8 mouse cellular contexts compared by ENCODE assay signal in genomic region chr19:53329992-53330381, GRCm38 (mm10). TPM values are rescaled to one million over a fixed set of nuclear protein-coding genes. Genes with fewer than 3 reads are reported as not detected.
A peak's percentile ranks its signal among the peaks of the same experiment; 100 is the strongest.
DNase-seq lines count a peak whose midpoint lies in the region; ATAC-seq lines count a peak whose summit lies in the region.

No protein-coding gene starts in this region.

- H3K9me3 ChIP-seq in erythroblast, embryonic 14.5 days (ENCODE audit: control insufficient read depth, low read length) = no peaks in the 10 kb centered on the region
- H3K9me3 ChIP-seq in heart, embryonic 14.5 days (ENCODE audit: control insufficient read depth, low read length) = no peaks in the 10 kb centered on the region
- no peaks in the 10 kb centered on the region for H3K9me3 ChIP-seq in liver, embryonic 13.5 days (replicated peaks)
- no peaks in the 10 kb centered on the region for H3K9me3 ChIP-seq in stomach, embryonic 16.5 days (replicated peaks; ENCODE audit: control insufficient read depth, low read length)

- peaks cover 46% of the 10 kb centered on the region for H3K36me3 ChIP-seq in erythroblast, embryonic 14.5 days (ENCODE audit: control insufficient read depth)
- H3K36me3 ChIP-seq in heart, embryonic 14.5 days (ENCODE audit: control insufficient read depth, insufficient read depth, low read length) = peaks cover 29% of the 10 kb centered on the region
- H3K36me3 ChIP-seq in liver, embryonic 13.5 days = peaks cover 28% of the 10 kb centered on the region
- peaks cover 14% of the 10 kb centered on the region; the same call in 1 of the 2 replicates for H3K36me3 ChIP-seq in stomach, embryonic 16.5 days (ENCODE audit: control insufficient read depth, insufficient read depth, low read length)

- peak overlapping the region; percentile 56 to 71 for H3K27ac ChIP-seq in heart, embryonic 14.5 days (replicated peaks in 1 of 2; ENCODE audit: control insufficient read depth in 1 of 2, insufficient read depth in 1 of 2, low read depth in 2 of 2, low read length in 2 of 2)
- peak overlapping the region; percentile 86 for H3K27ac ChIP-seq in liver, embryonic 13.5 days
- H3K27ac ChIP-seq in stomach, embryonic 16.5 days (ENCODE audit: low read length) = peak overlapping the region; percentile 81

- 2% methylated on average over 27 of the region's 29 CpGs for WGBS in heart, embryonic 14.5 days
- WGBS in liver, embryonic 13.5 days (ENCODE audit: insufficient replicate concordance) = under 1% methylated on average over 29 of the region's 29 CpGs
- under 1% methylated on average over 29 of the region's 29 CpGs for WGBS in stomach, embryonic 16.5 days

- peak overlapping the region; percentile 98 for H3K4me2 ChIP-seq in heart, embryonic 14.5 days (ENCODE audit: low read length)
- H3K4me2 ChIP-seq in liver, embryonic 13.5 days = peak overlapping the region; percentile 99
- peak overlapping the region; percentile 93 for H3K4me2 ChIP-seq in stomach, embryonic 16.5 days (ENCODE audit: low read depth, low read length)

- H3K27me3 ChIP-seq in erythroblast, embryonic 14.5 days (ENCODE audit: control insufficient read depth) = no peaks in the 10 kb centered on the region
- no peaks in the 10 kb centered on the region for H3K27me3 ChIP-seq in heart, embryonic 14.5 days (ENCODE audit: control insufficient read depth, insufficient read depth, low read length)
- H3K27me3 ChIP-seq in liver, embryonic 13.5 days = no peaks in the 10 kb centered on the region
- no peaks in the 10 kb centered on the region for H3K27me3 ChIP-seq in stomach, embryonic 16.5 days (ENCODE audit: control insufficient read depth, insufficient read depth, low read length)

- ATAC-seq in heart, embryonic 14.5 days (ENCODE audit: insufficient number of reproducible peaks, insufficient read depth, low FRiP score, low read depth) = peak; percentile 71
- peak; percentile 20 for ATAC-seq in liver, embryonic 13.5 days (ENCODE audit: low read depth)
- ATAC-seq in stomach, embryonic 16.5 days (ENCODE audit: insufficient read depth, low FRiP score) = peak; percentile 81

- H3K4me1 ChIP-seq in erythroblast, embryonic 14.5 days (ENCODE audit: control insufficient read depth) = peaks cover 82% of the 10 kb centered on the region
- peaks cover 12 to 25% of the 10 kb centered on the region in 2 experiments for H3K4me1 ChIP-seq in heart, embryonic 14.5 days (ENCODE audit: control insufficient read depth in 2 of 2, insufficient read depth in 2 of 2, low read length in 2 of 2)
- peaks cover 81% of the 10 kb centered on the region for H3K4me1 ChIP-seq in liver, embryonic 13.5 days (replicated peaks)
- peaks cover 21% of the 10 kb centered on the region for H3K4me1 ChIP-seq in stomach, embryonic 16.5 days (ENCODE audit: control insufficient read depth, insufficient read depth, low read length)

- H3K9ac ChIP-seq in heart, embryonic 14.5 days (ENCODE audit: low read length) = peak overlapping the region; percentile 87
- peak overlapping the region; percentile 96 for H3K9ac ChIP-seq in liver, embryonic 13.5 days
- H3K9ac ChIP-seq in stomach, embryonic 16.5 days (ENCODE audit: low read length) = peak overlapping the region; percentile 86

- peak; percentile 54 to 57 for DNase-seq in B cell, adult 2 months
- DNase-seq in adrenal gland, postnatal 4 days (ENCODE audit: low spot score in 2 of 2) = peak; percentile 36 to 57
- DNase-seq in kidney, postnatal 10 days = peak; percentile 92
- peak; percentile 67 for DNase-seq in liver, embryonic 13.5 days
- DNase-seq in neural tube, embryonic 10.5 days (ENCODE audit: extremely low spot score, low spot score) = peak; percentile 66

- peak overlapping the region; percentile 99 for H3K4me3 ChIP-seq in erythroblast, embryonic 14.5 days (replicated peaks)
- H3K4me3 ChIP-seq in heart, embryonic 14.5 days (ENCODE audit: control insufficient read depth in 1 of 2, insufficient read depth in 1 of 2, low read depth in 1 of 2, low read length in 2 of 2) = peak overlapping the region; percentile 86 to 90
- peak overlapping the region; percentile 96 for H3K4me3 ChIP-seq in liver, embryonic 13.5 days (replicated peaks)
- H3K4me3 ChIP-seq in stomach, embryonic 16.5 days (replicated peaks; ENCODE audit: low read length) = peak overlapping the region; percentile 94

RNA-seq across cellular contexts. Expression of gene Mxi1, which starts 19.7 kb away (rescaled TPM):
- total RNA-seq in adrenal gland, postnatal 4 days (2021) = 10 to 100 TPM; 38.1 to 40.5 TPM
- 12.9 and 14.0 TPM in 2 replicates for polyA plus RNA-seq in erythroblast, embryonic 14.5 days (2012)
- 46.0 and 49.7 TPM in 2 replicates for polyA plus RNA-seq in heart, embryonic 14.5 days (2014; fragmentation: Nextera tagmentation; extraction: Ambion mirVana)
- polyA plus RNA-seq in liver, embryonic 13.5 days (2015; fragmentation: Nextera tagmentation; extraction: Ambion mirVana) = 31.0 and 33.3 TPM in 2 replicates
- 15.8 and 15.9 TPM in 2 replicates for polyA plus RNA-seq in stomach, embryonic 16.5 days (2015; fragmentation: Nextera tagmentation; extraction: Ambion mirVana)

RNA-seq across cellular contexts. Expression of gene Gm10197, which starts 41.6 kb away (rescaled TPM):
- not detected for total RNA-seq in adrenal gland, postnatal 4 days (2021)
- polyA plus RNA-seq in erythroblast, embryonic 14.5 days (2012) = not detected in 2 replicates
- not detected in 2 replicates for polyA plus RNA-seq in heart, embryonic 14.5 days (2014; fragmentation: Nextera tagmentation; extraction: Ambion mirVana)
- not detected in 2 replicates for polyA plus RNA-seq in liver, embryonic 13.5 days (2015; fragmentation: Nextera tagmentation; extraction: Ambion mirVana)
- not detected in 2 replicates for polyA plus RNA-seq in stomach, embryonic 16.5 days (2015; fragmentation: Nextera tagmentation; extraction: Ambion mirVana)

Comparison
In these comparisons a context has a peak if more than half of its experiments do, and no peak if none do; other contexts are left out.
1. Peak in every context shown above with its lines: DNase-seq, ATAC-seq, H3K4me3 ChIP-seq and H3K27ac ChIP-seq.
2. ATAC-seq: peak in every context shown above with its lines; median percentile 81 in stomach, embryonic 16.5 days; 71 in heart, embryonic 14.5 days; 20 in liver, embryonic 13.5 days.